Mouse (Mus musculus) liver, postnatal 0 days (tissue): ENCODE results near the gene Ino80. TPM values are rescaled to one million over a fixed set of nuclear protein-coding genes. Genes with fewer than 3 reads are reported as not detected.
A peak's percentile ranks its signal among the peaks of the same experiment; 100 is the strongest.

Source experiments
- ATAC-seq: fragments of 200-750 bp; cut with Nextera tagmentation; 2 replicates; pipeline ENCODE4 v1.8.0; 2017; ENCODE audit warnings: mild to moderate bottlenecking, moderate library complexity
- DNase-seq: peaks from one replicate; pipeline ENCODE4 v3.0.0-alpha.2; 2016
- H3K27ac ChIP-seq: fragments of 300-500 bp; sonication (generic); 2 replicates; pipeline ENCODE4 v1.5.1; 2014; ENCODE audit warnings: antibody characterized with exemption, moderate library complexity, mild to moderate bottlenecking, low read depth
- H3K27me3 ChIP-seq: fragments of 300-500 bp; sonication (generic); 2 replicates; pipeline ENCODE4 v1.6.1; 2014; ENCODE audit warnings: low read length, control low read depth, mixed read lengths; ENCODE audit not compliant: insufficient read depth
- H3K36me3 ChIP-seq: fragments of 300-500 bp; sonication (generic); replicated peaks from 2 replicates; pipeline ENCODE4 v1.6.1; 2014; ENCODE audit warnings: mild to moderate bottlenecking, control low read depth, low read length, moderate library complexity, mixed read lengths; ENCODE audit not compliant: insufficient read depth
- H3K4me1 ChIP-seq: fragments of 300-500 bp; sonication (generic); 2 replicates; pipeline ENCODE4 v1.6.1; 2014; ENCODE audit warnings: antibody characterized with exemption, mild to moderate bottlenecking, control low read depth; ENCODE audit not compliant: insufficient read depth
- H3K4me2 ChIP-seq: fragments of 300-500 bp; sonication (generic); 2 replicates; pipeline ENCODE4 v1.6.1; 2014; ENCODE audit warnings: low read depth, mild to moderate bottlenecking, low read length, moderate library complexity, mixed read lengths
- H3K4me3 ChIP-seq: fragments of 300-500 bp; sonication (generic); 2 replicates; pipeline ENCODE4 v1.5.1; 2014; ENCODE audit warnings: low read depth, low read length
- H3K9ac ChIP-seq: fragments of 300-500 bp; sonication (generic); replicated peaks from 2 replicates; pipeline ENCODE4 v1.6.1; 2014; ENCODE audit warnings: mild to moderate bottlenecking, moderate library complexity
- H3K9me3 ChIP-seq: fragments of 300-500 bp; sonication (generic); 2 replicates; pipeline ENCODE4 v1.6.1; 2016; ENCODE audit warnings: mild to moderate bottlenecking, control low read depth, low read length, mixed read lengths
- CTCF ChIP-seq: sonication (generic); IDR thresholded peaks from 2 replicates; pipeline ENCODE4 v1.5.1; 2016; ENCODE audit warnings: antibody characterized with exemption, low read depth
- EP300 ChIP-seq: IDR thresholded peaks from 2 replicates; pipeline ENCODE4 v1.6.1; 2016; ENCODE audit warnings: antibody characterized with exemption, low read depth, mild to moderate bottlenecking
- WGBS: fragments of 180-500 bp; shearing (Covaris S2); extraction: QIAGEN DNeasy Blood & Tissue Kit; methylation state at CpG from one replicate; pipeline ENCODE4 v1.1.7; 2014; ENCODE audit not compliant: insufficient replicate concordance; 5-methylcytosine and 5-hydroxymethylcytosine counted together
- polyA plus RNA-seq: library from polyadenylated mRNA; unstranded; fragments of >200 nt; fragmentation: Nextera tagmentation; extraction: Ambion mirVana; gene quantifications from 2 replicates; pipeline ENCODE4 v1.2.1, GENCODE M21; 2015

Ino80 gene
- polyA plus RNA-seq, 1 experiment from 2014 or later = 0.97 TPM

- Histone ChIP-seq H3K36me3 (no peaks in the 10 kb centered on the region), H3K27ac (peak overlapping the region; percentile 62; the same call in 1 of the 2 replicates), H3K4me2 (0 out of 2 replicates have a peak overlapping the region, but pooled peaks have one; percentile 7), H3K9ac (no peak overlapping the region), H3K4me1 (peaks cover 16% of the 10 kb centered on the region), H3K27me3 (peaks cover 8% of the 10 kb centered on the region; the same call in 1 of the 2 replicates), H3K9me3 (no peaks in the 10 kb centered on the region), H3K4me3 (no peak overlapping the region)
- TF ChIP-seq EP300 = no peak
- TF ChIP-seq CTCF = no peak
- WGBS = 39% methylated on average over 10 of the region's 10 CpGs
- ATAC-seq = no peak
- DNase-seq = no peak
These were observed 141.0 kb downstream of the Ino80 start for GRCm38 (mm10) chr2:119336470-119336869.

- H3K9ac ChIP-seq = no peak overlapping the region
- DNase-seq (no peak), ATAC-seq (no peak)
- 30% methylated on average over 2 of the region's 2 CpGs for WGBS
- peaks cover 9% of the 10 kb centered on the region; the same call in 1 of the 2 replicates for H3K27me3 ChIP-seq
- no peaks in the 10 kb centered on the region for H3K36me3 ChIP-seq
- H3K9me3 ChIP-seq = no peaks in the 10 kb centered on the region
- peaks cover 16% of the 10 kb centered on the region for H3K4me1 ChIP-seq
- H3K27ac ChIP-seq = peak overlapping the region; percentile 57; the same call in 1 of the 2 replicates
- H3K4me2 ChIP-seq = no peak overlapping the region
- no peak for TF ChIP-seq EP300
- TF ChIP-seq CTCF = no peak
- H3K4me3 ChIP-seq = no peak overlapping the region
These were observed 141.5 kb downstream of the Ino80 start for GRCm38 (mm10) chr2:119336002-119336401.

- Histone ChIP-seq H3K4me1 (peaks cover 16% of the 10 kb centered on the region), H3K27me3 (peaks cover 9% of the 10 kb centered on the region; the same call in 1 of the 2 replicates), H3K9ac (no peak overlapping the region), H3K9me3 (no peaks in the 10 kb centered on the region), H3K4me2 (no peak overlapping the region), H3K36me3 (no peaks in the 10 kb centered on the region), H3K27ac (no peak overlapping the region), H3K4me3 (no peak overlapping the region)
- ATAC-seq = no peak
- DNase-seq = no peak
- WGBS = 77% methylated on average over 1 of the region's 1 CpGs
- TF ChIP-seq EP300 (no peak), CTCF (no peak)
These were observed 142.0 kb downstream of the Ino80 start for GRCm38 (mm10) chr2:119335535-119335934.

- Histone ChIP-seq H3K9me3 (no peaks in the 10 kb centered on the region), H3K9ac (no peak overlapping the region), H3K36me3 (no peaks in the 10 kb centered on the region), H3K4me3 (no peak overlapping the region), H3K4me2 (no peak overlapping the region), H3K4me1 (peaks cover 16% of the 10 kb centered on the region), H3K27ac (no peak overlapping the region), H3K27me3 (peaks cover 9% of the 10 kb centered on the region; the same call in 1 of the 2 replicates)
- DNase-seq = no peak
- 77% methylated on average over 7 of the region's 7 CpGs for WGBS
- no peak for TF ChIP-seq CTCF
- no peak for TF ChIP-seq EP300
- no peak for ATAC-seq
These were observed 142.4 kb downstream of the Ino80 start for GRCm38 (mm10) chr2:119334964-119335525.

DNA sequence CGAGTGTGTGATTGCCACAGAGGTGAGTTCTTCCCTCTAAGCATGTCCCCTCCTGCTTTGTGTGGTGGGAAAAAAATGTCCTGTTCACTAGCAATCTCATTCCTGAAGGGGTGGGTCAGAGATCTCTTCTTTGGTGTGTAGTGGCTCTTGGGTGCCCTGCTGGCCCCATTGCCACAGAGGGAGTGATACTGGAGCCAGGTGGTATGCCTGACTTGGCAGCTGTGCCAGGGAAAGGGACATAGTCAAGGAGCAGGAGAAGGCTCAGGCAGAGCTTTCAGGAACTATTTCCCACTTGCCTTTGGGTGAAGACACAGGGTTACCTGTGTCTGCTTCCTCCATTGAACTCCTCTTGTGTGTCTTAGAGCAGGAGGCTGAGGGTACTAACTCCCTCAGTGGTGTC is 143.4 kb downstream of the Ino80 start:
- Histone ChIP-seq H3K9me3 (no peaks in the 10 kb centered on the region), H3K4me1 (peaks cover 16% of the 10 kb centered on the region), H3K27me3 (peaks cover 9% of the 10 kb centered on the region; the same call in 1 of the 2 replicates), H3K27ac (no peak overlapping the region), H3K9ac (no peak overlapping the region), H3K4me3 (no peak overlapping the region), H3K4me2 (no peak overlapping the region), H3K36me3 (no peaks in the 10 kb centered on the region)
- DNase-seq (no peak), ATAC-seq (no peak)
- TF ChIP-seq EP300 (no peak), CTCF (no peak)
- 55% methylated on average over 1 of the region's 1 CpGs for WGBS

DNA sequence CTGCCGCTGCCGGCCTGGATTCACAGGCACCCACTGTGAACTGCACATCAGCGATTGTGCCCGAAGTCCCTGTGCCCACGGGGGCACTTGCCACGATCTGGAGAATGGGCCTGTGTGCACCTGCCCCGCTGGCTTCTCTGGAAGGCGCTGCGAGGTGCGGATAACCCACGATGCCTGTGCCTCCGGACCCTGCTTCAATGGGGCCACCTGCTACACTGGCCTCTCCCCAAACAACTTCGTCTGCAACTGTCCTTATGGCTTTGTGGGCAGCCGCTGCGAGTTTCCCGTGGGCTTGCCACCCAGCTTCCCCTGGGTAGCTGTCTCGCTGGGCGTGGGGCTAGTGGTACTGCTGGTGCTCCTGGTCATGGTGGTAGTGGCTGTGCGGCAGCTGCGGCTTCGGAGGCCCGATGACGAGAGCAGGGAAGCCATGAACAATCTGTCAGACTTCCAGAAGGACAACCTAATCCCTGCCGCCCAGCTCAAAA is 145.3 kb downstream of the Ino80 start:
- ATAC-seq = no peak
- no peak overlapping the region for H3K9ac ChIP-seq
- H3K9me3 ChIP-seq = no peaks in the 10 kb centered on the region
- no peak overlapping the region for H3K4me3 ChIP-seq
- no peaks in the 10 kb centered on the region for H3K36me3 ChIP-seq
- no peak for DNase-seq
- H3K4me1 ChIP-seq = peaks cover 6% of the 10 kb centered on the region
- 68% methylated on average over 24 of the region's 24 CpGs for WGBS
- H3K4me2 ChIP-seq = 0 out of 2 replicates have a peak overlapping the region, but pooled peaks have one; percentile 3
- H3K27me3 ChIP-seq = peaks cover 24% of the 10 kb centered on the region
- no peak overlapping the region for H3K27ac ChIP-seq
- no peak for TF ChIP-seq CTCF
- TF ChIP-seq EP300 = no peak

- no peak for ATAC-seq
- WGBS = 85% methylated on average over 8 of the region's 8 CpGs
- Histone ChIP-seq H3K36me3 (no peaks in the 10 kb centered on the region), H3K4me3 (no peak overlapping the region), H3K27me3 (peaks cover 39% of the 10 kb centered on the region), H3K4me1 (peaks cover 14% of the 10 kb centered on the region), H3K9ac (no peak overlapping the region), H3K9me3 (no peaks in the 10 kb centered on the region), H3K4me2 (no peak overlapping the region), H3K27ac (no peak overlapping the region)
- no peak for DNase-seq
- TF ChIP-seq EP300 (no peak), CTCF (no peak)
These were observed 146.7 kb downstream of the Ino80 start for GRCm38 (mm10) chr2:119330795-119331194.
